Mouse (Mus musculus): ENCODE data around the gene Tbc1d30. TPM values are rescaled to one million over a fixed set of nuclear protein-coding genes. Genes with fewer than 3 reads are reported as not detected.

Tbc1d30 gene
- 1.4 and 1.5 TPM in 2 replicates for polyA plus RNA-seq (2012; rRNA removed)

DNA sequence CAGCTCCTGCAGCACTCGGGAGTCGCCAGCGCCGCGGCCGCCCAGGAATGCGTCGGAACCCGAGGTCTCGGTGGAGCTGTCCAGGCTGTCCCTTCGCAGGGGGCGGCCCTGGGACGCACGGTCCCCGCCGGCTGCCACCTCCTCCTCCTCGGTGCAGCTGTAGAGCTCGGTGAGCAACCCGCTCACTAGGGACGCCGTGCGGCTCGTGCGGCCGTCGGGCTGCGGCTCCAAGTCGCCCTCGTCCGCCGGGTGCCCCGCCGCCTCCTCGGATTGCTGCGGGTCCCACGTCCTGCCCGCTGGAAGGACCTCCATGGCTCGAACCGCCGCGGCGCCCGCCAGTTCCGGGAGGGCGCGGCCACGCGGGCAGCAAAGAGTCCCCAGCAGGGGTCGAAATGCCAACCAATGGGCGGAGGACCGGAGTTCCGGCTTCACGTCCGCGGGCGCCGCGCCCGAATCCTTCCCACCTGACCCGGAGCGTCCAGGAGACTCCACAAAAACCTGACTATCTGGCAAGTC, at the start of gene Tbc1d30:
Gene Tbc1d30, minus strand, starts transcription at position 213 of the 516 bp plus-strand sequence.

GRCm38 (mm10) chr10:121364801-121365564, 13.9 kb upstream of the Tbc1d30 start, which contains the start of gene Gns:
Gene Gns, plus strand, starts transcription at chr10:121365090.

Other genes starting within 250 kb of the Tbc1d30 start
- gene Gns, start 13.8 kb upstream of the Tbc1d30 start, polyA plus RNA-seq (2012; rRNA removed): 14.8 and 15.5 TPM in 2 replicates
- gene Rassf3, start 125.1 kb upstream of the Tbc1d30 start, polyA plus RNA-seq (2012; rRNA removed): 15.2 and 17.0 TPM in 2 replicates
- gene Tbk1, start 235.5 kb upstream of the Tbc1d30 start, polyA plus RNA-seq (2012; rRNA removed): 14.0 and 14.5 TPM in 2 replicates